Mouse (Mus musculus): ENCODE measurements around the gene Sord.

GRCm38 (mm10) chr2:122233341-122233740, 1.2 kb upstream of the Sord start:
- no peak for TF ChIP-seq CTCF (IDR thresholded peaks at IDR 0.05 in 2 of 3, conservative IDR thresholded peaks at IDR 0.05 in 1 of 3; ENCODE audit: control insufficient read depth in 1 of 3, insufficient read depth in 1 of 3, low read depth in 2 of 3, low read length in 3 of 3, poor library complexity in 1 of 3, severe bottlenecking in 1 of 3)
- TF ChIP-seq TBP (IDR thresholded peaks at IDR 0.05; ENCODE audit: low read depth, low read length) = no peak
- TF ChIP-seq ZKSCAN1 (IDR thresholded peaks at IDR 0.05; ENCODE audit: low read depth, low read length) = no peak
- TF ChIP-seq EP300 (IDR thresholded peaks at IDR 0.05; ENCODE audit: low read depth in 1 of 2, low read length in 2 of 2) = no peak
